Mouse (Mus musculus) NIH3T3 (cell line): ENCODE measurements at regions not wholly inside any gene's neighbourhood (a gene's known extent, or its start where the extent isn't known, plus 50 kb on each side); places are given as distances from the start of the nearest gene placed in this dataset.

ENCODE experiments used
- DNase-seq: peaks from one replicate; pipeline ENCODE4 v3.0.0-alpha.2; 2012; ENCODE audit warnings: low read depth

- no peak for DNase-seq
Observed at GRCm38 (mm10) chr1:165086131-165086530, 74.4 kb downstream of the Tbx19 start.

GRCm38 (mm10) chr1:165084753-165085152, 75.8 kb downstream of the Tbx19 start:
- DNase-seq = no peak

- peak; percentile 92 for DNase-seq
Observed at GRCm38 (mm10) chr1:165084179-165084578, 76.4 kb downstream of the Tbx19 start.

- no peak for DNase-seq
Observed at GRCm38 (mm10) chr1:165080351-165080750, 80.2 kb downstream of the Tbx19 start.

GRCm38 (mm10) chr1:165077313-165077712, 83.3 kb downstream of the Tbx19 start:
- DNase-seq = no peak

GRCm38 (mm10) chr1:165075301-165076082, 85.1 kb downstream of the Tbx19 start:
- peak; percentile 96 for DNase-seq

GRCm38 (mm10) chr1:165071831-165072491, 88.6 kb downstream of the Tbx19 start:
- no peak for DNase-seq

GRCm38 (mm10) chr1:165064981-165065380, 95.6 kb downstream of the Tbx19 start:
- DNase-seq = no peak

GRCm38 (mm10) chr1:165062813-165063492, 97.6 kb downstream of the Tbx19 start:
- DNase-seq = no peak

- DNase-seq = no peak
Observed at GRCm38 (mm10) chr1:165061420-165061819, 99.2 kb downstream of the Tbx19 start.

- DNase-seq = peak; percentile 40
Observed at GRCm38 (mm10) chr1:165054245-165054644, 106.3 kb downstream of the Tbx19 start.

GRCm38 (mm10) chr1:165051294-165051693, 109.3 kb downstream of the Tbx19 start:
- no peak for DNase-seq

- DNase-seq = no peak
Observed at GRCm38 (mm10) chr1:165050176-165050575, 110.4 kb downstream of the Tbx19 start.

- DNase-seq = peak; percentile 91
Observed at GRCm38 (mm10) chr1:165046637-165047036, 111.3 kb upstream of the Xcl1 start.

- peak; percentile 69 for DNase-seq
Observed at GRCm38 (mm10) chr1:165046056-165046455, 110.7 kb upstream of the Xcl1 start.

GRCm38 (mm10) chr1:165043361-165043760, 108.0 kb upstream of the Xcl1 start:
- DNase-seq = peak; percentile 36

- no peak for DNase-seq
Observed at GRCm38 (mm10) chr1:165042105-165042504, 106.8 kb upstream of the Xcl1 start.

- no peak for DNase-seq
Observed at GRCm38 (mm10) chr1:165036631-165037030, 101.3 kb upstream of the Xcl1 start.

GRCm38 (mm10) chr1:165035618-165036017, 100.3 kb upstream of the Xcl1 start:
- peak; percentile 75 for DNase-seq

- DNase-seq = peak; percentile 50
Observed at GRCm38 (mm10) chr1:165020960-165021563, 85.7 kb upstream of the Xcl1 start.

- peak; percentile 20 for DNase-seq
Observed at GRCm38 (mm10) chr1:165018692-165019309, 83.5 kb upstream of the Xcl1 start.

- no peak for DNase-seq
Observed at GRCm38 (mm10) chr1:165018236-165018635, 82.9 kb upstream of the Xcl1 start.
